Mouse (Mus musculus): ENCODE data around the gene Mdk. TPM values are rescaled to one million over a fixed set of nuclear protein-coding genes. Genes with fewer than 3 reads are reported as not detected.

The Mdk gene
- polyA plus RNA-seq, 1 experiment, result 59.2 TPM

DNA sequence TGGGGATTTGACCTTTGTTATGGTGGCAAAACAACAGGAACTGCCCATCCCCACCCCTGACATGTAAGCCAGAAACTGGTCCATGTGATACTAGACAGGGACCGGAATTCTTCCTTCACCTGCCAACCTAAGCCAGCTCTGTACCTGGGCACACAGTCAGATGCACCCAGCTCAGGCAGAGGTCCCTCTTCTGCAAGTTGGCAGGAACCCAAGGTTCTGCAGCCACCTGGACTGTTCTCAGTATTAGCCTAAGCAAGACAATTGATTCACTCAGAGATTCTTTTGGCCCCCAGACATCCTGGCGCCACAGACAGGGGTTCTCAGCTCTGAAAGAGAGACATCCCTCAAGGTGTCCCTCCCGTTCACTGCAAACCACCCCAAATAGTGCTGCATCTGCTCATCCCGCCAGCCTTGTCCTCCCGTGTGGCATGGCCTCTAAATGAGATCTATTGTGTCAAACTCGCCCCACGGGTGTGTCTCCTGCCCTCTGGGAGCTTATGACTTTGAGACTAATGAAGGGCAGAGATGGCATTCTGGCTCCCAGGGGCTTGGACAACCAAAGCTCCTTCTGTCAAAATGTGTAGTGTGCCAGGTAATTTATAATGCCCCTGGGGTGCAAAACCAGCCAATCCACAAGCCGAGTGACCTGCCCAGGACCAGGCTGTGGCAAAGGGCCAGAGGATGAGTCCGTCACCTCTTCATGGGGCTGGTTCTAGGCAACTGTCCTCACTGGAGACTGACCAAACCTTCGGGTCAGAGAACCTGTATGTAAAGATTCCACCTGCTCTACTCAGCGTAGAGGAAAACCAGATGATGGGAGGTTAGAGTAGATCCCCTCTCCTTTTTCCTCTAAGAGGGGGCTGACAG lies 27.7 kb upstream of the Mdk start:
- H3K4me1 ChIP-seq, result peaks cover 95% of the 10 kb centered on the region
- H3K27me3 ChIP-seq (replicated peaks), result no peaks in the 10 kb centered on the region
- no peaks in the 10 kb centered on the region for H3K9me3 ChIP-seq
- H3K4me3 ChIP-seq (replicated peaks), result peak overlapping the region; percentile 51
- TF ChIP-seq GATA1 (IDR thresholded peaks at IDR 0.05; ENCODE audit: borderline replicate concordance, low read length), result no peak
- no peak for TF ChIP-seq FLI1 (IDR thresholded peaks at IDR 0.05; ENCODE audit: low read length)
- H3K36me3 ChIP-seq (replicated peaks; ENCODE audit: low read length), result peaks cover 63% of the 10 kb centered on the region

DNA sequence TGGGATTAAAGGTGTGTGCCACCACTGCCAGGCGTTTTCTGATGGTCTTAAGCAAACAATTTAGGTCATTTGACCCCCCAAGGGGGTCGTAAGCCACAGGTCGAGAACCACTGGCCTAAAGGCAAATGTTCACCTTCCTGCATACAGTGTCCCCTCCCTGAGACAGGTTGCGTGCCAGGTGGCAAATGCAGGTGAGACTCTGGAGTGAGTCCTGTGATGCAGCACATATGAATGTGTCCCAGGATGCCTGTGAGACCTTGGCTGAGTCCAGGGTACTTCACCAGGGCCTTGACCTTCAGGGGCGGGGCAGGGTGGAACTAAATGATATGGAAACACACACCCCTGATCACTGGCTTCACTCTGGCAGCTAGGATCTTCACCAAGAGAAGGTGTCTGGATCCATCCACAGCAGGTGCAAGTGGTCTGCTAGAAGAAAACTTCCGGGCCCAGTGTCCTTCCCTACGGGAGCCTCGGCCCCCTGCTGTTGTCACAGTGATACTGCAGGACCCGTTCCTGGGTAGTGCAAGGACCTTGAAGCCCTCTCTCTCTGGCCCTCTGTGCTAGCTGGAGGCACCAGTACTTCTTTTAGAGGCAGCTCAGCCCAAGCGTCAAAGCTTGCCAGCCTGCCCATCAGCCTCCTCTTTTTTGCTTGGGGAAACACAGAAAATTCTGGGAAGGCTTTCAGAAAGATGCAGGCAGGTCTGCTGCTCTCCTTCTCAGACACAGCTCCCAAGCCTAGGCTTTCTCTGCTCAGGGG lies 26.8 kb upstream of the Mdk start:
- Histone ChIP-seq H3K4me1 (peaks cover 95% of the 10 kb centered on the region), H3K36me3 (replicated peaks; ENCODE audit: low read length) (peaks cover 70% of the 10 kb centered on the region), H3K4me3 (replicated peaks) (peak overlapping the region; percentile 60), H3K27me3 (replicated peaks) (no peaks in the 10 kb centered on the region), H3K9me3 (no peaks in the 10 kb centered on the region)
- no peak for TF ChIP-seq FLI1 (IDR thresholded peaks at IDR 0.05; ENCODE audit: low read length)
- no peak for TF ChIP-seq GATA1 (IDR thresholded peaks at IDR 0.05; ENCODE audit: borderline replicate concordance, low read length)

DNA sequence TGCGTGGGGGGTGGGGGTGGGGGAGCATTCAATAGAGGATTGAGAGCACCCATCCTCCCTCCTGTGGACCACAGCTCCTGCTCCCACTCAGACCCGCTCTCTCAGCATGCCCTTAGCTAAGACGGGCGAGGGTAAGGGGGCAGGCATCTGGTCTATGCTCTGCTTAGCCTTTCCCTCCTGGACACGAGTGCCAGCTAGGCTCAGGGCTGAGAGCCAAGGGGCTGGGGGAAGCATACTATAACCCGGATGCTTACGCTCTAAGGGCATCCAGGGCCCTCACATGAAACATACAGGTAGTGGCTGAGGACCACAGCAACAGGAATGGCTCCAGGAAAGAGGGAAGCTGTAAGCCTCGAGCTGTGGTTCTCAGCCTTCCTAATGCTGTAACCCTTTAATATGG lies 26.0 kb upstream of the Mdk start:
- Histone ChIP-seq H3K4me3 (replicated peaks) (peak overlapping the region; percentile 80), H3K27me3 (replicated peaks) (no peaks in the 10 kb centered on the region), H3K4me1 (peaks cover 100% of the 10 kb centered on the region), H3K36me3 (replicated peaks; ENCODE audit: low read length) (peaks cover 78% of the 10 kb centered on the region), H3K9me3 (no peaks in the 10 kb centered on the region)
- no peak for TF ChIP-seq GATA1 (IDR thresholded peaks at IDR 0.05; ENCODE audit: borderline replicate concordance, low read length)
- no peak for TF ChIP-seq FLI1 (IDR thresholded peaks at IDR 0.05; ENCODE audit: low read length)

DNA sequence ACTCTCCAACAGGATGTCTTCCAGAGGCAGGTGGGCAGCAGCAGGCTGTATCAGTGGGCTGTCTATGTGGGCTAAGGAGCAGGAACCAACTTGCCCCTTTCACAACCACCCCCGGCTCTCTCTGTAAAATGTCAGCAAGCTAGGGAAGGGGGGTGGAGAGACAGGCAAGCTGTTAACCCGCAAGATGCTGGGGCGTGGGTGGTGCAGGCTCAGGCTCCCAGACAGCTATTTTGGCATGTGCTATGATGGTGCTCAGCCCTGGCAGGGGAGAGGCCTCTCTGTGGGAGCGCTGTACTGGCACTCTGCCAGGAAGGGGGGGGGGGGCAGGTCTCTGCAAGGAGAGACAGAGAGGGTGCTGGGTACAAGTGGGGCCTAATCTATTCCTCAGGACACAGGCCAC lies 25.0 kb upstream of the Mdk start:
- Histone ChIP-seq H3K36me3 (replicated peaks; ENCODE audit: low read length) (peaks cover 83% of the 10 kb centered on the region), H3K4me1 (peaks cover 100% of the 10 kb centered on the region)

DNA sequence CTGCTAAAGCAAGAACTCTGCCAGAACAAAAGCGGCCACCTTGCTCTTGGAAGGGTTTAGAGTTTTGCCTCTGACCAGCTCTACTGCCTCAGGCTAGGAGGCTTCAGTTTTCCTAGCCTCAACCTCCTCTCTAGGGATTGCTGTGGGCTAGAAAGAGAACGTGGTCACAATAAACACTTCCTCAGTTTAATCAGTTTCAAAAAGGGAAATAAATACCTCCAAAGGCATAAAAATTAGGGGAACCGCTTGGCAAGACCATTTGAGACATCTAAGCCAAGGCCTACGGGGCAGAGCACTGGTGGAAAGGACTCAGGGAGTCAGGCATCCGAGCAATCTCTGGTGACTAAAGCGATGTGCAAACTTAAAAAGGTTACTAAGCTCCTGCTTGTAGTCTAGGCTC lies 23.8 kb upstream of the Mdk start:
- peaks cover 100% of the 10 kb centered on the region for H3K4me1 ChIP-seq
- no peak overlapping the region for H3K4me3 ChIP-seq (replicated peaks)
- no peaks in the 10 kb centered on the region for H3K9me3 ChIP-seq
- H3K36me3 ChIP-seq (replicated peaks; ENCODE audit: low read length), result peaks cover 79% of the 10 kb centered on the region
- no peaks in the 10 kb centered on the region for H3K27me3 ChIP-seq (replicated peaks)
- TF ChIP-seq FLI1 (IDR thresholded peaks at IDR 0.05; ENCODE audit: low read length) (no peak), GATA1 (IDR thresholded peaks at IDR 0.05; ENCODE audit: borderline replicate concordance, low read length) (no peak)

More for the DNA sequence above, 25.0 kb upstream of the Mdk start:
- H3K4me3 ChIP-seq (replicated peaks), result peak overlapping the region; percentile 87
- no peaks in the 10 kb centered on the region for H3K27me3 ChIP-seq (replicated peaks)
- TF ChIP-seq GATA1 (IDR thresholded peaks at IDR 0.05; ENCODE audit: borderline replicate concordance, low read length), result no peak
- no peaks in the 10 kb centered on the region for H3K9me3 ChIP-seq

DNA sequence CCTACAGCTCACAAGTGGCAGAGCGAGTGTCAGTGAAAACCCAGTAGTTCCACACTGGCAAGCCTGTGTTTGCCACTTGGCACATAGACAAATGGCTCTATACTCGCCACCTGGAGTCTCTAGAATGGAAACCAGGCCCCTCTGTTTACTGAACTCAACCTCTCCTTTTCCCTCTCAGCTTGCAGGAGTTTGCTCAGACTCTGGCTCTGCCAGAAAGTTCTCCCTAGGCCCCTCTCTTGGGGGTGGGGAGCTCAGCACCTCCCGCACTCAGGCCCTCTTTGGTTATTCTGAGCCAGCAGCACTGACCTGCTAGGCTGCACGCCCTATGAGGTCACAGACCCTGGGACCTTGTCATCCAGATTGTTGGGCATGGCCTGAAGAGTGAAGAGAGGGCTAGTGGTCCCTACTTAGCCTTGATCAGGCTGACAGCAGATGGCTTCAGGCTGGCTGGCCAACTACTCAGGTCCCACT lies 23.1 kb upstream of the Mdk start:
- peaks cover 100% of the 10 kb centered on the region for H3K4me1 ChIP-seq
- peaks cover 72% of the 10 kb centered on the region for H3K36me3 ChIP-seq (replicated peaks; ENCODE audit: low read length)
- H3K9me3 ChIP-seq, result no peaks in the 10 kb centered on the region
- no peaks in the 10 kb centered on the region for H3K27me3 ChIP-seq (replicated peaks)
- H3K4me3 ChIP-seq (replicated peaks), result peak overlapping the region; percentile 31
- TF ChIP-seq FLI1 (IDR thresholded peaks at IDR 0.05; ENCODE audit: low read length) (no peak), GATA1 (IDR thresholded peaks at IDR 0.05; ENCODE audit: borderline replicate concordance, low read length) (no peak)

DNA sequence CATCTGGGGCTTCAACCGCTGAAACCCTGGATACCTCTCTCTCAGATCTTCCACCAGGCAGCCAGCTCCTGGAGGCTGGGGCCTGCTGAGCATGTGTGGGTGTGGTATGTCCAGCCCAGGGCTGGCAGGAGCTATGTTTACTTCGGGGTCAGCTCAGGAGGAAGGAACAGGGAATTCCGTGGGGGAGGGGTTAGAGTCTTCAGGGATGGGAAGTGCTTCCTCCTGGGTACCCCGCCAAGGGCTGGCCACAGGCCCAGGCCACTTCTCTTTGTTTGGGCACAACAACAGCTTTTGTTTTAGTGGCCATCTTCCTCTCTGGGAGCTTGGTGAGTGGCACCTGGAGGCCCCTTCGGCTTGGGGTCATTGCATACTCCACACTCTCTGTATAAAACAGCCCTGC lies 21.7 kb upstream of the Mdk start:
- Histone ChIP-seq H3K27me3 (replicated peaks) (no peaks in the 10 kb centered on the region), H3K4me1 (peaks cover 100% of the 10 kb centered on the region), H3K4me3 (replicated peaks) (peak overlapping the region; percentile 26), H3K9me3 (no peaks in the 10 kb centered on the region), H3K36me3 (replicated peaks; ENCODE audit: low read length) (peaks cover 69% of the 10 kb centered on the region)
- no peak for TF ChIP-seq GATA1 (IDR thresholded peaks at IDR 0.05; ENCODE audit: borderline replicate concordance, low read length)

DNA sequence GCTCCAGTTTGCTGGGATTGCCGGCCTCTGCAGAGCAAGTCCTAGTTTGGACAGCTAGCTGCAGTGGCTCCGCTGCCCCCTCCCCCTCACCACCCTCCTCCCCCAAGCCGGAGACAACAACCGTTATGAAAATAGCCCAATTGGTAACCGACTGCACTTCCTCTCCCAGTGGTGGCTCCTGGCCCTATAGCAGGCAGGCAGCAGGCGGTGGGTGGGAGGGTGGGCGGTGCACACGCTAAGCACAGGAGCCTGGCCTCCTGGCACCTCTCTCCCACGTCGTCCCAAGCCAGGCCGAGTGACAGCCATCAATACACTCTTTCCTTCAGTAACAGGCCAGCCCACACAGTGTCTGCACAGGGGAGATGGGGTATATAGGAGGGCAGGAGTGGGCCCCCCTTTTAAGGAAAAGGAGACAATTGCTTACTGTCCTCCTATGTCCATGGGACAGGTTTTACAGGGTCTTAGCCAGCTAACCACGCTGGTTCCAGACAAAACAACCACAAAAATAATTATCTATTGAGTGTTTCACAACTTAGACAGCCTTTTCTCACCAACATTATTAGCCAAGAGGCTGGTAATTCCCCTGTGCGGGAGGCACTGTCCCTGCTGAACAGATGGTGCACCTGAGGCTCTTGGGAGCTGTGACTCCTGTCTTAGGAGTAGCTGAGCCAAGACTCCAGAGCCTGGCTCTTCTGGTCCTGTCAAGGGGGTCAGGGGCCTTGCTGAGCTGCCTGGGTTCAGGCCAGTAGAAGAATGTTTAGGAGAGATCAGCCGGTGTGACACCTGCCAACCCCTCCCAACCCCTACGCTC lies 18.4 kb upstream of the Mdk start:
- Histone ChIP-seq H3K27me3 (replicated peaks) (no peaks in the 10 kb centered on the region), H3K36me3 (replicated peaks; ENCODE audit: low read length) (peaks cover 58% of the 10 kb centered on the region), H3K4me3 (replicated peaks) (peak overlapping the region; percentile 93), H3K9me3 (no peaks in the 10 kb centered on the region), H3K4me1 (peaks cover 100% of the 10 kb centered on the region)
- TF ChIP-seq FLI1 (IDR thresholded peaks at IDR 0.05; ENCODE audit: low read length) (no peak), GATA1 (IDR thresholded peaks at IDR 0.05; ENCODE audit: borderline replicate concordance, low read length) (no peak)

DNA sequence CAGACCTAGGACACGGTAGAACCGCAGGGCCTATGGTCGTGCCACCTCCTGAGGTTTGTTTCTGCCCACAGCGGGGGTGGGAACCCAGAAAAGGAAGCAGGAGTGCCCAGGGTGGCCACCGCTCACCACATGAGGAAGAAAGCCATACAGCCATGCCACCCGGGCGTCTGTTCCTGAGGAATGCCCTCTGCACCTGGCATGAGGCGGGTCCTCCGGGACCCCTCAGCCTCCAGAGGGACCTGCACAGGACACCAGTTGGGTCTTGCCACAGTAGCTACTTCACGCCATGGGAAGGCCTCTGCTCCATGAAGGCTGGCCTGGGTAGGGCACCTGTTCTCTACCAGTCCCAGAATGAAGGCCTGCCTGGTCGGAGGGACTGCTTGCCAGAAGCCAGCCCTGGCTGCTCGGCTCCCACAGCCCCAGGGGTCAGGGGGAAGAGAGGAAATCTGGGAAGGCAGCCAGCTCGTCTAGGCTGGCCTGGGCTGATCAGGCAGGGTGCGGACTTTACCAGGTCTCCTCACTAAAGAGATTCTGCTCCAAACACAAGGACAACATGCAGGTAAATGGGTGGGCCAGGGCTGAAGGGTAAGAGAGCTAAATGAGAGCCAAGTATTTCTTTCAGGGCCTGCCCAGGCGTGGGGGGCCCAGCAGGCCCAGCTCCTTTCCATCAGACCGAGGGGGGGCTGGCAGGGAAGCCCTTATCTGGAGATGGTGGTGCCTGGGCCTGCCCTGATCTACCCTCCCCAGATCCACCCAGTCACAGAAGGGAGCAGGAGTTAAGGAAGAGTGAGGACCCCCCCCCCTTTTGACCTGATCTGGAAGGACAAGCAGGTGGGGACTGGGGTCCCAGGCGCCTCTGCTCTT lies 17.5 kb upstream of the Mdk start:
- Histone ChIP-seq H3K27me3 (replicated peaks) (no peaks in the 10 kb centered on the region), H3K4me1 (peaks cover 100% of the 10 kb centered on the region), H3K9me3 (no peaks in the 10 kb centered on the region), H3K36me3 (replicated peaks; ENCODE audit: low read length) (peaks cover 58% of the 10 kb centered on the region), H3K4me3 (replicated peaks) (peak overlapping the region; percentile 93)
- TF ChIP-seq FLI1 (IDR thresholded peaks at IDR 0.05; ENCODE audit: low read length), result no peak
- TF ChIP-seq GATA1 (IDR thresholded peaks at IDR 0.05; ENCODE audit: borderline replicate concordance, low read length), result no peak
